Mouse (Mus musculus): Measurements from ENCODE around the gene Homer3. TPM values are rescaled to one million over a fixed set of nuclear protein-coding genes. Genes with fewer than 3 reads are reported as not detected.

The Homer3 gene
- polyA plus RNA-seq, 1 experiment from 2014 or later: 13.8 TPM

DNA sequence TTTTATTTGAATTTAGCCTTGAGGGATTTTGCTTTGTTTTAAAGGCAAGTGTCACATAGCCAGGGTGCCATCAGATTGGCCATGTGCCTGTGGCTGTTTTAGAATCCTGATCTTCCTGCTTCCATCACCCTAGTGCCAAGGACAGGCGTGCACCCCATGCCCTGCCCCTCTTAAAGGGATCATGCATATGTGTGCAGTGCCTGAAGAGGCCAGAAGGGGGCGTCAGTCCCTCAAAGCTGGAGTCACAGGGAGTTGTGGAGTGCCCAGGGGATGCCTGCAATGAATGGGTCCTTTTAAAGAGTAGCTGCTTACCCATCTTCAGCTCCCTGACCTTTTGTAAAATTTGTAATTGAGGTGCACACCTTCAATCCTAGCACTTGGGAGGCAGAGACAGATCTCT is 26.7 kb downstream of the Homer3 start:
- H3K9me3 ChIP-seq (ENCODE audit: control insufficient read depth, low read length): no peaks in the 10 kb centered on the region
- H3K36me3 ChIP-seq (ENCODE audit: control insufficient read depth, insufficient read depth, low read length): peaks cover 30% of the 10 kb centered on the region
- H3K27ac ChIP-seq (replicated peaks): no peak overlapping the region
- TF ChIP-seq CTCF (IDR thresholded peaks at IDR 0.05; ENCODE audit: low read depth) (peak; percentile 73), EP300 (optimal IDR thresholded peaks at IDR 0.05) (no peak)
- H3K4me2 ChIP-seq (replicated peaks; ENCODE audit: low read depth): no peak overlapping the region
- H3K27me3 ChIP-seq (ENCODE audit: control insufficient read depth, insufficient read depth, low read length): no peaks in the 10 kb centered on the region
- no peak overlapping the region for H3K4me3 ChIP-seq (ENCODE audit: low read depth, low read length)
- no peaks in the 10 kb centered on the region for H3K4me1 ChIP-seq (replicated peaks; ENCODE audit: control insufficient read depth, insufficient read depth)
- 34% methylated on average over 2 of the region's 2 CpGs for WGBS
- DNase-seq (ENCODE audit: low spot score) (no peak), ATAC-seq (ENCODE audit: low FRiP score, low TSS enrichment) (no peak)
- no peak overlapping the region for H3K9ac ChIP-seq (ENCODE audit: low read length)

DNA sequence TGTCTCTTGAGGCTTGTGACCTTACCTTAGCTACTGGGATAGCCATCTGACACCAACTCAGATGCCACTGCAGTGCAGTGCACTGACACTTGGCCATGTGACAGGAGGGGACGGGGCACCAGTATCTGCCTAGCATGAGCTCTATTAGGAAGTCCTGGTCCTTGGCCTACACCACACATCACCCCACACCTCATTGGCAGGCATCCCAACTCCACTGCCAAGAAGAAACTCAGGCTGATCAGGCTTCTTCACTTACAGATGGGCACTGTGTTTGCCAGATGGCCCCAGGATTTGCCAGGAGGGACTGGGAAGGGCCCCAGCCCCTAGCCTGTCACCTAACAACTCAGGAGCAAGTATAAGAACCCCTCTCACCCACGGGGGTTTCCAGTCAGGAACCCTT is 30.8 kb downstream of the Homer3 start:
- no peak overlapping the region for H3K4me3 ChIP-seq (ENCODE audit: low read depth, low read length)
- H3K27ac ChIP-seq (replicated peaks): no peak overlapping the region
- no peaks in the 10 kb centered on the region for H3K9me3 ChIP-seq (ENCODE audit: control insufficient read depth, low read length)
- H3K4me1 ChIP-seq (replicated peaks; ENCODE audit: control insufficient read depth, insufficient read depth): no peaks in the 10 kb centered on the region
- H3K36me3 ChIP-seq (ENCODE audit: control insufficient read depth, insufficient read depth, low read length): peaks cover 20% of the 10 kb centered on the region
- no peak overlapping the region for H3K9ac ChIP-seq (ENCODE audit: low read length)
- H3K27me3 ChIP-seq (ENCODE audit: control insufficient read depth, insufficient read depth, low read length): no peaks in the 10 kb centered on the region
- ATAC-seq (ENCODE audit: low FRiP score, low TSS enrichment): no peak
- H3K4me2 ChIP-seq (replicated peaks; ENCODE audit: low read depth): no peak overlapping the region
- 87% methylated on average over 2 of the region's 2 CpGs for WGBS
- no peak for TF ChIP-seq EP300 (optimal IDR thresholded peaks at IDR 0.05)
- TF ChIP-seq CTCF (IDR thresholded peaks at IDR 0.05; ENCODE audit: low read depth): no peak
- no peak for DNase-seq (ENCODE audit: low spot score)

DNA sequence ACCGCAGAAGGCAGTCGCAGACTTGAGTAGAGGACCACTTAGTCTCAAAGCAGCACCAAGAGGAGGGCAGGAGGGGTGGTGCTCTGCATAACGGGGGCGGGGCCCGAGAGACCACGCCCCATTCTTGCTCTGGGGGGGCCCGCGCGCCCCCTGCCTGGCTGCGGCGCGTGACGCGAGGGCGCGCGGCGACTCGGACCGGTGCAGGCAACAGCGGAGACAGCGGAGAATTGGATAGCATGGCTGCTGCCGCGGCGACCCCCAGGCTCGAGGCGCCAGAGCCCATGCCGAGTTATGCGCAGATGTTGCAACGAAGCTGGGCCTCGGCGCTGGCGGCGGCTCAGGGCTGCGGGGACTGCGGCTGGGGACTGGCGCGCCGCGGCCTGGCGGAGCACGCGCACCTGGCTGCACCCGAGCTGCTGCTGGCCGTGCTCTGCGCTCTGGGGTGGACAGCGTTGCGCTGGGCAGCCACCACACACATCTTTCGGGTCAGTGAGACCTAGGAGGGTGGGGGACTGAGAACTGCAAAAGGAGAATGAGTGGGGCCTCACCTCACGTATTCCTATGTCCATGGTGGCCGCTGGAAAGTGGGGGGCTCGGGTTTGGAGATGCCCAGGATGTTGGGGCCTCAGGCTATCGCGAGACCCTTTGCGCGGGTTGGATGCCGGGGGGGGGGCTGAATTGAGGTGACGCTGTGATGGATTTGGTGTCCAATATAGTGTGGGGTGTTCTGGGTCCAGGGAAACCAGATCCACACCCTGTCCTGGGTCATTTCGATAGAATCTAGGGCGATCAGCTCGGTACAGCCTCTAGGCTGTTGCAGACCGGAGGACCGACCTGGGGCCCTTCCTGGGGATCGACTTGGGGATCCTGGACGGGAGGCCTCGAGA is 33.2 kb downstream of the Homer3 start, which contains the start of gene Cers1:
Gene Cers1 (plus strand): TSS at position 152 of the 887 bp plus-strand sequence.
- Histone ChIP-seq H3K36me3 (ENCODE audit: control insufficient read depth, insufficient read depth, low read length) (peaks cover 11% of the 10 kb centered on the region; the same call in 1 of the 2 replicates), H3K4me1 (replicated peaks; ENCODE audit: control insufficient read depth, insufficient read depth) (no peaks in the 10 kb centered on the region), H3K4me2 (replicated peaks; ENCODE audit: low read depth) (peak within 1 kb of the TSS; percentile 84), H3K9ac (ENCODE audit: low read length) (peak within 1 kb of the TSS; percentile 56), H3K27ac (replicated peaks) (peak within 1 kb of the TSS; percentile 30; the same call in 1 of the 2 replicates), H3K4me3 (ENCODE audit: low read depth, low read length) (peak within 1 kb of the TSS; percentile 54), H3K9me3 (ENCODE audit: control insufficient read depth, low read length) (no peaks in the 10 kb centered on the region), H3K27me3 (ENCODE audit: control insufficient read depth, insufficient read depth, low read length) (no peaks in the 10 kb centered on the region)
- DNase-seq (ENCODE audit: low spot score) (peak; percentile 55), ATAC-seq (ENCODE audit: low FRiP score, low TSS enrichment) (peak; percentile 55)
- 0 out of 2 replicates have a peak, but pooled peaks have one; percentile 11 for TF ChIP-seq CTCF (IDR thresholded peaks at IDR 0.05; ENCODE audit: low read depth)
- TF ChIP-seq EP300 (optimal IDR thresholded peaks at IDR 0.05): no peak
- WGBS: 2% methylated on average over 62 of the region's 66 CpGs

DNA sequence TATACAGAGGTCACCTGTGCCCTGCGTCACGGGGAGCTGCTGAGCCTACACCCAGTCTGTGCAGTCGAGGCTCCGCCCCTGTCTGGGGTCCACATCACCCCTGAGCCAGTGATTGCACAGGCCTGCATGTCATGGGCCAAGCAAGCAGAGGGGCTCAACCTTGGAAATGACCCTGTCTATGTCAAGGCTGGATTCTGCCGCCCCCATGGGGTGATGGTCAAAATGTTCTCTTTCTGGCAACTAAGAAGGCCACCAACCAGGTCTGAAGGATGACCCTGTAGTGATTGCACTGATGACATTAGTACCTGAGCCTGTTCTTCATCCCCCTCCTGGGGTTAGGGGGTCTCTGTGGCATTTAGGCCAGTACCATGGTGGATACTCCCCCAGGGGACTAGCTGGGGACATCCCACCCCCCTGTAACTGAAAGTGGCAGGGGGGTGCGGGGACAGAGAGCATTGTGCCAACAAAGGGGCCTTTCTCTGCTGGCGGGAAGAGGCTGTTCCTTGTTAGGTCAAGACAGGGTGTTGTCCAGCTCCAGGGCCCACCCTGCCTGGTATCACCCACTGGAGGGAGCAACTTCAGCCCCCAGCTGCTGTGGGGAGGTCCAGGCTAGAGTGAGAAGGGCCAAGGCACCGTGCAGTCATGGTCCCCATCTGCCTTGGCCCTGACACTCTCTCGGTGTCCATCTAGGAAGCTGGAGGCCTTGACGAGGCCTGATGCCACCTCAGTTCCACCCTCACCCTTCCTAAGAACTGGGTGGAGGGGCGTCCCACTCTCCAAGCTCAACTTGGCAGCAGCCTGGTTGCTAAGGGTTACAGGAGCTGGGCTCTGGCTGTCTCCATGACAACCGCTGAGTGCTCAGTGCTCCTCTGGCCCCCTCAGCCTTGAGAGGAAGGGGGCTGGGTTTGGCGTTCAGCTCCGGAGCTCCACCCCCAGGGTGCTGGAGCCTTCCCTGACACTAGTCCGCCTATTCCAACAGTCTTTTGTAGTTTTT is 34.2 kb downstream of the Homer3 start:
- Histone ChIP-seq H3K27me3 (ENCODE audit: control insufficient read depth, insufficient read depth, low read length) (no peaks in the 10 kb centered on the region), H3K9ac (ENCODE audit: low read length) (peak overlapping the region; percentile 56), H3K4me1 (replicated peaks; ENCODE audit: control insufficient read depth, insufficient read depth) (no peaks in the 10 kb centered on the region), H3K36me3 (ENCODE audit: control insufficient read depth, insufficient read depth, low read length) (peaks cover 2% of the 10 kb centered on the region; the same call in 1 of the 2 replicates), H3K27ac (replicated peaks) (no peak overlapping the region), H3K9me3 (ENCODE audit: control insufficient read depth, low read length) (no peaks in the 10 kb centered on the region), H3K4me2 (replicated peaks; ENCODE audit: low read depth) (peak overlapping the region; percentile 84), H3K4me3 (ENCODE audit: low read depth, low read length) (peak overlapping the region; percentile 54)
- WGBS: 15% methylated on average over 14 of the region's 15 CpGs
- TF ChIP-seq CTCF (IDR thresholded peaks at IDR 0.05; ENCODE audit: low read depth): peak; percentile 36
- TF ChIP-seq EP300 (optimal IDR thresholded peaks at IDR 0.05): no peak
- DNase-seq (ENCODE audit: low spot score): peak; percentile 44
- ATAC-seq (ENCODE audit: low FRiP score, low TSS enrichment): peak; percentile 40

DNA sequence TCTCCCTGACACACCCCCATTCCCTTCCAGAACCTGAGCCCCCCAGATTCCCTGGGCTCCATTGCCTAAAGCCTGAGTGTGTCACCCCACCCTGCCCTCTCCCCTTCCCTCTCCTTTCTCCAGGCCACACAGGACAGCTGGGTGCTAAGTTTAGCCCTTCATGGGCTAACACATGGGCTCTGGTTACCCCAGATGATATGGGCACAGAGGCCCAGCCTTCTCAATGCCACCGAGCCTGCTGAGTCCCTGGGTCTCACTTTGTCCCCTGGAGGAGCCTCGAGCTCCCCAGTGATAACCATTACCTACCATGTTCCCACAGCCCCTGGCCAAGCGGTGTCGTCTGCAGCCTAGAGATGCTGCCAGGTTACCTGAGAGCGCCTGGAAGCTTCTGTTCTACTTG is 35.2 kb downstream of the Homer3 start:
- ATAC-seq (ENCODE audit: low FRiP score, low TSS enrichment): no peak
- TF ChIP-seq CTCF (IDR thresholded peaks at IDR 0.05; ENCODE audit: low read depth) (no peak), EP300 (optimal IDR thresholded peaks at IDR 0.05) (no peak)

More for the DNA sequence above, 35.2 kb downstream of the Homer3 start:
- 82% methylated on average over 5 of the region's 5 CpGs for WGBS
- no peak overlapping the region for H3K4me3 ChIP-seq (ENCODE audit: low read depth, low read length)
- H3K27ac ChIP-seq (replicated peaks): no peak overlapping the region
- no peaks in the 10 kb centered on the region; the same call in 1 of the 2 replicates for H3K36me3 ChIP-seq (ENCODE audit: control insufficient read depth, insufficient read depth, low read length)
- no peaks in the 10 kb centered on the region for H3K4me1 ChIP-seq (replicated peaks; ENCODE audit: control insufficient read depth, insufficient read depth)
- no peak overlapping the region for H3K4me2 ChIP-seq (replicated peaks; ENCODE audit: low read depth)
- H3K9ac ChIP-seq (ENCODE audit: low read length): no peak overlapping the region
- no peaks in the 10 kb centered on the region for H3K27me3 ChIP-seq (ENCODE audit: control insufficient read depth, insufficient read depth, low read length)
- no peak for DNase-seq (ENCODE audit: low spot score)
- no peaks in the 10 kb centered on the region for H3K9me3 ChIP-seq (ENCODE audit: control insufficient read depth, low read length)

All from stomach, postnatal 0 days (tissue).